Mouse (Mus musculus) kidney, adult 18-20 months (tissue): ENCODE data around the gene Alg6.

ENCODE experiments used
- DNase-seq: peaks from one replicate; pipeline ENCODE4 v3.0.0; 2021

Alg6 gene

DNA sequence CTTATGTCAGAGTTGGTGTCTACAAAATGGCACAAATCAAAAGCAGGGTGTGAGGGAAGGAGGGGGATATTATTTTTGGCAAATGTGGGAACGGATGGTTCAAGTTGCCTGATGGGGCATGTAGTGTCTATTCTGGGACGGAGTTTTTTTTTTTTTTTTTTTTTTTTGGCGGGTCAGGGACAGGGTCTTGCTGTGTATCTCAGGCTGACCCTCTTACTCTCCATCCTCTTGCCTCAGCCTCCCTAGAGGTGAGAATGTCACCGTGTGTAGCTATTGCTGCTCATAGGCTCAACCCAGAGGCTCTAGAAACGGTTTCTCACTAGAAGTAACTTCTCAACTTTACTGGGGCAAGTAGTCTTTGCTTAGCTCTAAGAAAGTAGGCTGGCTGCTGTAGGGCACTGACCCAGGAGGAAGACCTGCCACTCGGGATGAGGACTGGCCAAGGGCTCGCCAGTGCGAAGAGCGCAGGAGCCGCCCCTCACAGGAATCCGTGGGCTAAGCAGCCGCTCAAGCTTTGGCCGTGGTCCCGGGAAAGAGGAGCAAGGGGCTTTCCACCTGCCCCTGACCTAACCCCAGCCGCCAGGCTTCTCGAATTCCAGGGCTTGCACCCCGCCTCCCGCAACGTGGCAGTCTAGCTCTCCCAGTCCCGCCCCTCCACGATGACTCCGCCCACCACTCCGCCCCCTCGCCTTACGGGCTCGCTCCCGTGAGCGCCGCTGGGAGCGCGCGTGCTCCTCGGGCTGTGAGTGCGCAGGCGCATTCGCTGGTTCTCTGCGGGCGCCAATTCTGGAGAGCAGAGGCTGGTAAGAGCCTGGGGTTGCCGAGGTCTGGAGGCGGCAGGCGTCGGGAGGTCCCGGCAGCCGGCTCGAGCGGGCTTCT, at the start of gene Alg6:
TSS of gene Alg6 (plus strand) at position 761 of the 879 bp plus-strand sequence.
- peak; percentile 98 for DNase-seq

DNA sequence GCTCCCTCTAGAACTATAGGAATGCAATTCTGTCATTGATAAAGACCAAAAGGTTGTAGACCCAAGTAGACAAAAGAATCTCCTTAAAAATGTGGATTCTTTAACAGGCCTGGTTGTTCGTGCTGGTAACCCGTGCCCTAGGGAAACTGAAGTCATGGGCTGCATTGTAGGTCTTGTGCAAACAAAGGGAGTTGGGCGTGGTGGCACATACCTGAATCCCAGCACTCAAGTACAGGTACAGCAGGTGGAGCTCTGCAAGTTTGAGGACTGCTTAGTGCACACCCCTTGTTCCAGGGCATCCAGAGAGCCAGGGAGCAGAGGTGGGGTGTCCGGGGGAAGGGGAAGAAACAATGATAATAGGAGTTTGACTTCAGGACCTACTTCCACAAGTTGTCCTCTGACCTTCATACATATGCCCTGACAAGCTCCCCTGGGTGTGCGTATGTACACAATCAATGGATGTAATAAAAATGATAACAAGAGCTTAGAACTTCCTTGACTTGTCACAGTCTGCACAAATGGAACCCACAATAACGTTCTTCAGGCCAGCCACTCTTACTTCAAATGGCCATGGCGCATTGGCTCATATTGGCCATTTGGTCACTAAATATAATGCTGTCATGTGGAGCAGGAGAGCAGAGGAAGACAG, 45.1 kb upstream of the Alg6 start:
- DNase-seq: no peak

DNA sequence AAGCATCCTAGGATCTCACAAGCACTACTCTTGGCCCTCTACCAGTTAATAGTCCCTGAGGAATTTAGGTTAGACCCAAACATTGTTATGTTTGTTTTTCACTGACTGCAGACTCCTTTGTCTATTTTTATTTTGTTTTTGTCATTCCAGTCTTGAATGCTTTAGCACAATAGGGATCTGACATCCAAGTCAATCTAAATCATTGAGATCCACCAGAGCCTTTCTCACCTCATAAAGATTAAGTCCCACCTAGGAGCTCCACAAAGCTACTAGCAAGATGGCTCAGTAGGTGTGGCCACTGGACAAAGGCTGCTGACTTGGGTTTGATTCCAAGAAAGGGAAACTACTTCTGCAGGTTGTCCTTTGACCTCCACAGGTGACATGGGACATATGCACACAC, 40.3 kb upstream of the Alg6 start:
- DNase-seq: no peak

DNA sequence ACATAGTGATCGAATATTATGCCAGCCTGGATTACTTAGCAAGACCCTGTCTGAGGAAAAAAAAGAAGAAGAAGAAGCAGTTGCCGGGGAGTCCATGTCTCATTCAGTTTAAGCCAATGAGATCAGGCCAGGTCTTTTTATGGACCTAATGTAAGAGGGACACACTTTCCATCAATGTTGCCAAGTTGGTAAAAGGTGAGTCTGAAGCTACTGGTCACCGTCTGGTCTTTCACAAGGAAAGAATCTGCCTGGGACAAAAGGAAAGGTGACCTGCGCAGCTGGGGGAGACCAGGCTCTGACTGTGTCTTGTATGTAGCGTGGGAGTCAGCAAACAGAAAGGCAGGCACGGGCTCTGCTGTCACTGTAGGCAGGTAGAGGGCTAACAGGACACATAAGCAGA, 31.5 kb upstream of the Alg6 start:
- no peak for DNase-seq

DNA sequence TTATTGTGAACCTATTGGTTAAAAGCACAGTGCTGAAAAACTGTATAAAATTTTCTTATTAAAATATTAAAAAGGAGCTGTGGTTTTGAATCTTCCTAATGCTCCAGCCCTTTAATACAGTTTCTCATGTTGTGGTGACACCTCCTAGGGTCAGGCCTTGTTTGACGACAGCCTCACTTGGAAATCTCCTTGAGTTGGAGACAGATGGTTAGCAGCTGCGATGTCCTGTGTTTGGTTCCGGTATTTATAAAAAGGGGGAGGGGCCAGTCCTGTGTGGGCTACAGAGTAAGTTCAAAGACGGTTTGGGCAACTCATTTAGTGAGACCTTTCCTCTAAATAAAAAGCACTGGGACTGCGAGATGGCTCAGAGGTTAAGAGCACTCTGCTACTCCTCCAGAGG, 29.2 kb upstream of the Alg6 start:
- DNase-seq: no peak

DNA sequence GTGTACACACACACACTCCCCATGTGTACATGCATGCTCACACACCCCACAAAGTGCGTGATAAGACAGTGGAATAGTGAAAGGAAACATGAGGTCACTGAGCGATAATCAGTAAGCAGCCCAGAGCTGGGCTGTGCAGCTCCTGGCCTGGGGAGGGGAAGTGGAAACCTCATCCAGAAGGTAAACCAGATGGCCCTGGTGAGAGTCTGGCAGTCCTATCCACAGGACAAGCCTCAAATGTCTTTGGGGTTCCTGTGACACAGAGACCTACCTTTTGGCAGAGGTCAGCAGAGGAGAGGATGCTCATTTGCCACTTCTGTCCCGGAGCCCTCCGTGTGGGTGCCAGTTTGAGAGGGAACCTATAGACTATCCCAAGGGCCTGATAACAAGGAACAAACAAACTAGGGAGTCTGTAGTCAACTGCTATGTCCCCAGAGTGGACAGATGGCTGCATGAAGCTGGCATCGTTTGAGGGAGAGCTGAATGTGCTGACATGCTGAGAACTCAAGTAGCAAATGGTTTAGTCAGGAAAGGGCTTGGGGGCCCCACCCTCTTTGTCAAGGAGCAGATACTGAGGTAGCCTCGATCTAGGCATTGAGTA, 2.8 kb upstream of the Alg6 start:
- DNase-seq: no peak

DNA sequence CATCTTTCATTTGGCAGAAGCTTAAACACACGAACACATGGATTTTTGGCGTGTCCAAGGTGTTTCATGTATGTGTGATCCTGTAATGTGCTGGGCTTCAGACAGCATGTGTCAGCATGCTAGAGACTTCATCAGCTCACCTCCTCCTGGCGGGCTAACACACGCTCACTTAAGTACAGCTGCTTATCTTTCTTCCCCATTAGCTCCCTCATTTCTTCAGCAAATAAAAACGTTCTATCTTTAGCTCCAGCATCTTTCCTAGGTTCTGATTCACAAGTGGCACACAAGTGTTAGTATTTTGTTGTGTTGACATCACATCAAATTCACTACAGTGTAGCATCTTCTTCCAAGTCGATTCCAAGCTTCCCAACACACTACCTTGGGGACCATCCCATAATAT, 1.5 kb upstream of the Alg6 start:
- no peak for DNase-seq

DNA sequence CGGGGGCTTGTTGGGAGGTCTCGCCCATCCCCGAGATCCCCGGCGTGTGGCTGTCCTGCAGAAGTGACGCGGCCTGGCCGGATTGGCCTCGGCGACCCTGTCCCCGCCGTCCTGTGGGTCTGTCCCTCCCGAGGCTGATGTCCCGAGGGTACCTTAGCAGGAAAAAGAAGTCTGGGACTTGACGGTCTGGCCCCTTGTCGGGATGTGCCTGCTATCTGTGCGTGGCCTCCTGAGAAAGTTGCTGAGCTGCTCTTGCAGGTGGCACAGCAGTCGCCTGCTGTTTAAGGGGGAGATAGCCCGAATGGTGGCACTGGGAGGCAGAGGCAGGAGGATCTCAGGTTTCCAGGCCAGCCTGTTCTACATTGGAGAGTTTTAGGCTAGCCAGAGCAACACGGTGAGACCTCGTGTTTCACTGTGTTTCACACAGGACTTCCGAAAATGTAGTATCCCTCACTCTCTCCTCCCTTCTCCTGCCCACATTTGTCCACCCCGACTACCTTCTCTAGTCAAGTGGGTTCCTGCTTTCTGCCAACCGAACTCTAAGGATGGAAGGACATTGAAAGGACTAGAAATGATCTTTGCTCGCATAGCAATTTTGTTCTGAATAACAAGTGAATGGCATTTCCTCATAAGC, 436 bp downstream of the Alg6 start:
- no peak for DNase-seq

DNA sequence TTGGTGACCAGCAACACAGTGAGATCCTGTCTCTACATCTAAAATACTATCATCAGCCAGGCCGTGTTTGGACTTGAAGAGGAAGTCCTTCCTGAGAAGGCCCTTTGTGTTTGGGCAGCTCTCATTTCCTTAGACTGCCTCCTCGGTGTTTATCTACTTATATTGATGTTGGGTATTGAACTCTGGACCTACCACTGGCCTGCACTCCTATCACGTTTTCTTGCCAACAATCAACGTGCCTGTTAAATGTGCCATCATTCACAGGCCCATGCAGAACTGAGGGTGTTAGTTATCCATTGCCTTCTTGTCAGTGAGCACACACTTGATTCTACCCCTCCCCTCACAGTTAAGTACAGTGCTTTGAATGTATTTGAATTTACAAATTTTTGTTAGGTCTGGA, 2.4 kb downstream of the Alg6 start:
- no peak for DNase-seq

DNA sequence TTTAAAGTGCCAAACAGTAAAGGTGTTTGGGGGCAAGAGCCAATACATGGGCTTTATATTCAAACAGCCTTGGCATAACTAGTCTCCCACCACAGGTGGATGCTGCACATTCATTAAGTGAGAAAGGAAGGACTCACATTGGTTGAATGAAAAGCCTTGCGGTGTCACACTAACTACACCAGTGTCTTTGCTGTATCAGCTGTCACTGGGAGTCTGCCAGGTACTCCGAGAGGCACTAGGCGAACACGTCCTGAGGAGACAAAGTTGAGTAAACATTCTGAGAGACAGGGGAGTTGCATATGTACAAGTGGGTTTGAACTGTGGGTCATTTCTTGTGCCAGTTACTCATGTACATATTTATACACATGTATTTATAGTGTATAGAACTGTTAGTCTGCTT, 8.9 kb downstream of the Alg6 start:
- DNase-seq: no peak

DNA sequence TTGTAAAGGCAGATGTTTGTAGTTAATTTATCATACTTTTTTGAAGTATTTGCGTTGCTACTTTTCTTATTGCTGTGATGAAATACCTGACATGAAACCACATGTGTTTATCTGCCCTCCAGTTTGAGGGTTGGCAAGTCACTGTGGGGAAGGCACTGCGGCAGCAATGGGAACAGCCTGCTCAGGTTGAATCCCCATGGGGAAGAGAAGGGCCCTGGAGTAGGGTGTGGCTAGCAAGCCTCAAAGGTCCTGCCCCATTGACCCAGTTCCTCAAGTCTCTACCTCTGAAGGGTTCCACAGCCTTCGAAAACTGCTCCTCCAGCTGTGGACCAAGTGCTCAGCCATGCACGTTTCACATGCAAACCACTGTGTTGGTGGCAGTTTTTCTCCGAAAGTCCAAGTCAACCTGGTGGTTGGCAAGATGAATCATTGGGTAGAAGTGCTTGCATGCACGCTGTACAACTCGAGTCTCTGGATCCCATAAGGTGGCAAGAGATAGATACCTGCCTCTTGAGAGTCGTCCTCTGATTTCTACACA, 10.5 kb downstream of the Alg6 start:
- no peak for DNase-seq

DNA sequence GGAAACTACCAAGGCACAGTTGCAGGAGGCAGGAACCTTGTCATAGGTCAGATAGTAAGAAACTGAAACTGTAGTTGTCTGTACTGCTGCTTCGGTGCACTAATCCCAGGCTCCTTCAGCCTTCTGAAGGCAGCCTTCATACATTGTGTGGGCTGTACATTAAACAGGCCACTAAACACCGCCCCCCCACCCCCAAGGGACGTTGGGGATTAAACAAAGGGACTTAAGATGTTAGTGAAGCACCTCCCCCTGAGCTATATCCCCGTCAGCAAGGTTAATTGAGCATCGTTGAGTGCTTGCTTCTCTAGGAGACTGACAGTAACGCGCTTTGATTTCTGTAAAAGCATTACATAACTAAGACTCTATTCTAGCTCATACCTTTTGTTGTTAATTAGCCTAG, 24.4 kb downstream of the Alg6 start:
- DNase-seq: no peak

DNA sequence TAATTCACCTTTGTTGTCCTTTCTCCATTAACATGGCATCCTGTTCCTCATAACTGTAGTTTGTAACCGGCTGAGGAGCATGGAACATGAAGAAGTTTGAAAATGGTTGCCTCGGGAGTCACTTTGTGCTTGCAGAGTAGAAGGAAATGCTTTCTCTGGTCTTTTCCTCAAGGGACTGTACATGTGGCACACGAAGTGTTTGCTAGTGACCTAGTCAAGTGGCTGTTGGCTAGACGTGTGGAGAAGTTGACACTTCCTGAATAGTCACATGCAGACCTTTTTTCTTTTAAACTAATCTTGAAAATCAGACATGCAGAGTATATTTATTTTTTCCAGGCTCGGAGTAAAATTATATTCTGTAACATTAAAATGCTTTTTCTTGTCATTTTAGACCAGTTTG, 37.0 kb downstream of the Alg6 start:
- no peak for DNase-seq

DNA sequence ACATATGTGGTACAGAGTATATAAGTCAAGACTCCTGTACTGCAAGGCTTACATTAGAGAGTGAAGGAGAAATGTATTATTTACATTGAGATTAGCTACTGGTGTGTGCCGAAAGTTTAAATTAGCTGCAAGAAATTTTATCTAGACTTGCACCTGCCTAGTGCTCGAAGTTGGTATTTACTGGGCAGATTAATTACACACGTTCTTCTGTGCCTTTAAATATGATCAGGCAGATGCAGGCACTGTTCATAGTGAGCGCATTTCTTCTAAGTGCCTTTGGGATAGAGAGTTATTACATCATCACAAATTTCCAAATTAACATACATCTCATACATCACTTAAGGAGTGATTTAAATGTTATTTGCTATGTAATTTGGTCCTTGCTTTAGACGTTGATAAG, 50.8 kb downstream of the Alg6 start:
- DNase-seq: no peak

DNA sequence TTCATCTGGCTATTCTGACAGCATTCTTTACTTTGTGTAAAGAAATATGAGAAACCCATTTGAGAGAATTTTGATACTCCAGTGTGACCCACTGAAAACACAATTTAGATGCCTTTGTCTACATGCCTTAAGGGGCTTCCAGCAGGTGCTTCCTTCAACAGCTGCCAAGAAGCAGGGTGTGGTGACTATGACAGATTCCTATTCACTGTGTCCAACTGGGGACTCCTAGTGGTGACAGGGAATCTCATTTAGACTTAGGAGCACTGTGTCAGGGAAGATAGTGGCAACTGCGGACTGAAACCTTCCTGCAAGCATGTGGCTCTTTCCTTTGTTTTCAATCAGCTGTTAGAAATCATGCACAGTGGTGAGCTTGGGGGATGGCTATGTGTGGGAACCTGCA, 51.3 kb downstream of the Alg6 start:
- no peak for DNase-seq

DNA sequence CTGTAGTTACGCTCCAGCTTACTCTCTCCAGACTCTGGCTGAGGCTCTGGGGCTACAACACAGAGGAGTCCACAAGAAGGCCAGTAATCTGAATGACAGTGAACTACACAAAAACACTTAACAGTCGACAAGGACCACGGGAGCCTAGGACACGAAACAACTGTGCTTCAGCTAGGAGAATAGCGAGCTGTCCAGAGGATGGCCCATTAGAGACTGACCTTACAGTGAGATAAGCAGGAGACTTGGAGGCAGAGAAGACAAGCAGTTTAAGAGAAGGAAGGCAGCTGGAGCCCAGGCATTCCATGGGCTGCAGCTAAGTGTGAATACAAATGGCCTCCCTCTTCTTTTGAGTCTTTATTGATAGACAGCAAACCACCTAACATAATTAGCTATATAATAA, 55.1 kb downstream of the Alg6 start:
- DNase-seq: no peak

DNA sequence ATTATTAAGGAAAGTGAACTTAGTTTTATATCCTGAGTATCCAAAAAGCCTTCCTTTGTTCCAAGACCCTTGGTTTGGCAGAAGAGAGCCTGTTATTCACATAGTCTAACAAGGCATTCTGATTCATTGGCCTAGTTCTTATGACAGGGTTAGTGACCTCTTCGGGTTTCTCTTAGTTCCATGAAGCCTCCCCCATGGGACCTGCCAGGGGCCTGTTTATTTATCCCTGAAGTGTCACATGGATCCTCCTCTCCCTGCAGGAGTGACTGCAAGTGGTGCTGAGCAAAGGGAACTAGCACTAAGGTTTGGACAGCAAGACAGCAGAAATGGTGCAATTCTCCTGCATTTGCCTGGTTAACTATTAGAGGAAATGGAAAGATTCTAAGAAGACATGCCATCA, 57.6 kb downstream of the Alg6 start:
- DNase-seq: no peak

DNA sequence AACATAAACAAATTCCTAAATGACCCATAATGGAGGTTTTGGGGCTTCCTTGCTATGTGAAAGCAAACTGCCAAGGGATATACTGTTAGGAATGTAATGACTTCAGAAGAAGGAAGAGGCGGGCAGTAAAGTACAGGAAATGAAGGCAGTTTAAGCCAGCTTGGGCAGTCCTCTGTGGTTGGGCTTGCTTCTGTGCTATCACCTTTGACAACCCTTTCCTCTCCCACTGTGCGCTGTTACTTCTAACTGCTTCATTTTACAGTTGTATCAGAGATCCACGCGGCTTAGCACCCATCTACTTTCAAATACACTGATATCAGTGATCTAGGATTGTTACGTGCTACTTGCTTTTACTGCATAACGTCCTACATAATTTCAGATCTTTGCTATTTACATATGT, 76.9 kb downstream of the Alg6 start:
- DNase-seq: no peak
